Mouse (Mus musculus): ENCODE data around the gene Fgfr3.

- TF ChIP-seq MAFK (IDR thresholded peaks at IDR 0.05; ENCODE audit: insufficient read depth, low read depth, low read length): no peak
- no peak for TF ChIP-seq ZC3H11A (IDR thresholded peaks at IDR 0.05; ENCODE audit: borderline replicate concordance, low read depth, low read length)
- no peak for TF ChIP-seq ZNF384 (IDR thresholded peaks at IDR 0.05; ENCODE audit: low read depth, low read length)
- no peak for TF ChIP-seq CHD2 (IDR thresholded peaks at IDR 0.05; ENCODE audit: low read depth, low read length)
These were observed 16.4 kb upstream of the Fgfr3 start for GRCm38 (mm10) chr5:33704945-33705611.
